Mouse (Mus musculus): ENCODE results near the gene Sox9. TPM values are rescaled to one million over a fixed set of nuclear protein-coding genes. Genes with fewer than 3 reads are reported as not detected.

The Sox9 gene
- total and polyA plus RNA-seq, 3 experiments = not detected

DNA sequence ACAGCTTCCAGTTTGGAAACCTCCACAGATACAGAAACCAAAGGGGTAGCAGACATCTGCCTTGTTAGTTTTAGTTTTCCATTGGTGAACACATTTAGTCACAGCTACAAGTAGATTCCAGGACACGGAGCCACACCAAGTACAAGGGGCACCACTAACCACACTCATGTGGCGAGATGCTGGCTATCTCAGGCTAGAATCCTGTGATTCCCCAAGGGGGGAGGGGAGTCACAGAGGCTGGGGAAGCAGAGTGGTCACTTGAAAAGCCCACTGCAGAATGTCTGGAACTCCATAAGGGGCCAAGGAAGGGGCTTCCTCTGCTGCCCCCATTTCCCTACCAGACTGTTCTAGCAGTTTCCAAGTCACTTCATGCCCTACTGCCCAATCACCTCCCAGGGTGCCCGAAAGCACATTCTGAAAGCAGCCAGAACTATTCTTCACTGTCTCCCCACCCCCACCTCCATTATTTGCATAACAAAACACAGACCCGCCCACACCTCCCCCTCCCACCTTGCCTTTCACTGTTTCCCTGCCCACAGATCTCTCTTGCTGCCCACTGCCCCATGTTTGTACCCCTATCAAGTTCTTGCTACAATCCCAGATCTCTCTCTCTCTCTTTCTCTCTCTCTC lies 19.3 kb downstream of the Sox9 start:
- H3K27ac ChIP-seq (ENCODE audit: control insufficient read depth, low read depth, low read length) = no peak overlapping the region
- H3K36me3 ChIP-seq (ENCODE audit: control insufficient read depth in 1 of 2, insufficient read depth in 2 of 2, low read length in 2 of 2) = no peaks in the 10 kb centered on the region
- no peaks in the 10 kb centered on the region for H3K4me1 ChIP-seq (ENCODE audit: control insufficient read depth in 1 of 2, insufficient read depth in 2 of 2, low read length in 2 of 2)
- no peak for DNase-seq (ENCODE audit: low read depth, low spot score)
- no peaks in the 10 kb centered on the region for H3K9me3 ChIP-seq (replicated peaks; ENCODE audit: insufficient read depth, low read length)
- no peaks in the 10 kb centered on the region for H3K79me2 ChIP-seq (ENCODE audit: control insufficient read depth, insufficient read depth, low read length, poor library complexity)
- H3K4me3 ChIP-seq (ENCODE audit: control insufficient read depth in 1 of 2, insufficient read depth in 1 of 2, low read depth in 2 of 2, low read length in 2 of 2) = no peak overlapping the region
- H3K9ac ChIP-seq (ENCODE audit: control insufficient read depth, low read depth, low read length, poor library complexity, severe bottlenecking) = no peak overlapping the region
- no peak for TF ChIP-seq TAL1 (IDR thresholded peaks at IDR 0.05; ENCODE audit: low read length)
- TF ChIP-seq MAX (IDR thresholded peaks at IDR 0.05; ENCODE audit: low read length) = no peak
- TF ChIP-seq JUND (IDR thresholded peaks at IDR 0.05; ENCODE audit: low read depth, low read length) = no peak
- no peak for TF ChIP-seq ZNF384 (IDR thresholded peaks at IDR 0.05; ENCODE audit: low read depth, low read length)
- TF ChIP-seq ZC3H11A (IDR thresholded peaks at IDR 0.05; ENCODE audit: low read depth, low read length) = no peak
- TF ChIP-seq E2F4 (IDR thresholded peaks at IDR 0.05; ENCODE audit: borderline replicate concordance, low read depth, low read length) = no peak
- TF ChIP-seq GATA1 (IDR thresholded peaks at IDR 0.05; ENCODE audit: low read depth, low read length) = no peak
- TF ChIP-seq NELFE (IDR thresholded peaks at IDR 0.05; ENCODE audit: low read depth, low read length) = no peak
- no peak for TF ChIP-seq MAZ (IDR thresholded peaks at IDR 0.05; ENCODE audit: low read depth, low read length)
- TF ChIP-seq RAD21 (IDR thresholded peaks at IDR 0.05; ENCODE audit: low read depth, low read length) = no peak
- TF ChIP-seq POLR2AphosphoS5 (IDR thresholded peaks at IDR 0.05; ENCODE audit: borderline replicate concordance, low read depth, low read length) = no peak
- no peak for TF ChIP-seq USF2 (IDR thresholded peaks at IDR 0.05; ENCODE audit: borderline replicate concordance in 1 of 2, insufficient read depth in 1 of 2, low read depth in 1 of 2, low read length in 2 of 2)
- TF ChIP-seq POLR2A (IDR thresholded peaks at IDR 0.05; ENCODE audit: control insufficient read depth in 1 of 2, insufficient read depth in 1 of 2, low read depth in 1 of 2, low read length in 2 of 2, poor library complexity in 1 of 2) = no peak
- no peak for TF ChIP-seq SMC3 (IDR thresholded peaks at IDR 0.05; ENCODE audit: low read depth, low read length)
- TF ChIP-seq CTCF (IDR thresholded peaks at IDR 0.05 in 2 of 3, conservative IDR thresholded peaks at IDR 0.05 in 1 of 3; ENCODE audit: control insufficient read depth in 1 of 3, insufficient read depth in 1 of 3, low read depth in 2 of 3, low read length in 3 of 3, poor library complexity in 1 of 3, severe bottlenecking in 1 of 3) = no peak
- TF ChIP-seq TCF12 (IDR thresholded peaks at IDR 0.05; ENCODE audit: low read depth, low read length) = no peak
- TF ChIP-seq ELF1 (IDR thresholded peaks at IDR 0.05; ENCODE audit: low read depth, low read length) = no peak
- no peaks in the 10 kb centered on the region for H3K27me3 ChIP-seq (ENCODE audit: control insufficient read depth in 1 of 2, insufficient read depth in 2 of 2, low read length in 2 of 2)

DNA sequence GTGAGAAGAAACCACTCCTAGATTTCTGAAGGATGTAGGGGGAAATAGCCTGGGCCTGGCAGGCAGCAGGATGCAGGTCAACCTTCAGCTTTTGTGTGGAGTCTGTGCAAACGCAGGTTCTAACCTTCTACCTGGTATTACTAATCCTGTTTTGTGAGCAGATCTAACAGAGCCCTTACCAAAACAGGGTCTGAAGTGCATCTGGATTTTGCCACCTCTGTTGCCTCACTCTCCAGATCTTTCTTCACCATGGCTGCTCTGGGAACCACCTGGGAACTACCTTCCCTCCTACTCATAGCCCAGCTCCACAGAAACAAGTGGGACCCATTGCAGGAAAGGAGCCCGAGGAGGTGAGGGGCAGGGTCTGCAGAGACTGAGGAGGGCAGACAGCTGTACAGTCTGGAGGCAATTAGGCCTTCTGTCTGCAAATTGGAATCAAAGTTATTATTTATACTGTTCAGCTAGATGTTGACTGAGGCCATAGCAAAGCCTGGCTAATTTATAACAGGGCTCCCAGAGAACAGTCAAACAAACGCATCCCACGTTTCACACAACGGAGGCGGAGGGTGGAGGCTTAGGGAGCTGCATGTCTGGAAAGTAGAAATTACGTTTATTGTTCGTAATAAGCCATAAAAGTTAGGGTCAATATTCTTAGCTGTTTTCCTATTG lies 25.9 kb downstream of the Sox9 start:
- Histone ChIP-seq H3K27ac (ENCODE audit: control insufficient read depth, low read depth, low read length) (no peak overlapping the region), H3K4me1 (ENCODE audit: control insufficient read depth in 1 of 2, insufficient read depth in 2 of 2, low read length in 2 of 2) (no peaks in the 10 kb centered on the region), H3K9ac (ENCODE audit: control insufficient read depth, low read depth, low read length, poor library complexity, severe bottlenecking) (no peak overlapping the region), H3K27me3 (ENCODE audit: control insufficient read depth in 1 of 2, insufficient read depth in 2 of 2, low read length in 2 of 2) (no peaks in the 10 kb centered on the region), H3K79me2 (ENCODE audit: control insufficient read depth, insufficient read depth, low read length, poor library complexity) (no peaks in the 10 kb centered on the region), H3K36me3 (ENCODE audit: control insufficient read depth in 1 of 2, insufficient read depth in 2 of 2, low read length in 2 of 2) (no peaks in the 10 kb centered on the region), H3K4me3 (ENCODE audit: control insufficient read depth in 1 of 2, insufficient read depth in 1 of 2, low read depth in 2 of 2, low read length in 2 of 2) (no peak overlapping the region), H3K9me3 (replicated peaks; ENCODE audit: insufficient read depth, low read length) (no peaks in the 10 kb centered on the region)
- TF ChIP-seq EP300 (IDR thresholded peaks at IDR 0.05; ENCODE audit: low read depth in 1 of 2, low read length in 2 of 2) (no peak), CHD2 (IDR thresholded peaks at IDR 0.05; ENCODE audit: low read length) (no peak), POLR2AphosphoS2 (IDR thresholded peaks at IDR 0.05; ENCODE audit: low read length) (no peak), ZNF384 (IDR thresholded peaks at IDR 0.05; ENCODE audit: low read depth, low read length) (no peak), POLR2A (IDR thresholded peaks at IDR 0.05; ENCODE audit: control insufficient read depth in 1 of 2, insufficient read depth in 1 of 2, low read depth in 1 of 2, low read length in 2 of 2, poor library complexity in 1 of 2) (no peak), POLR2AphosphoS5 (IDR thresholded peaks at IDR 0.05; ENCODE audit: borderline replicate concordance, low read depth, low read length) (no peak), TBP (IDR thresholded peaks at IDR 0.05; ENCODE audit: low read depth, low read length) (no peak), TAL1 (IDR thresholded peaks at IDR 0.05; ENCODE audit: low read length) (no peak), USF2 (IDR thresholded peaks at IDR 0.05; ENCODE audit: borderline replicate concordance in 1 of 2, insufficient read depth in 1 of 2, low read depth in 1 of 2, low read length in 2 of 2) (no peak), KAT2A (conservative IDR thresholded peaks at IDR 0.05; ENCODE audit: low read depth, low read length) (no peak), MXI1 (IDR thresholded peaks at IDR 0.05; ENCODE audit: low read depth, low read length) (no peak)
- DNase-seq (ENCODE audit: low read depth, low spot score) = no peak
